Mouse (Mus musculus) stomach, embryonic 14.5 days (tissue): ENCODE results near the gene Kirrel. TPM values are rescaled to one million over a fixed set of nuclear protein-coding genes. Genes with fewer than 3 reads are reported as not detected.

Experiments used
- ATAC-seq: fragments of 200-750 bp; cut with Nextera tagmentation; 2 replicates; pipeline ENCODE4 v1.8.0; 2017; ENCODE audit warnings: low read depth, moderate TSS enrichment; ENCODE audit not compliant: insufficient number of reproducible peaks, insufficient read depth, low FRiP score
- H3K27ac ChIP-seq: fragments of 300-500 bp; sonication (generic); 2 replicates; pipeline ENCODE4 v1.5.1; 2014; ENCODE audit warnings: mild to moderate bottlenecking, low read length, moderate library complexity, mixed read lengths
- H3K27me3 ChIP-seq: fragments of 300-500 bp; sonication (generic); 2 replicates; pipeline ENCODE4 v1.6.1; 2014; ENCODE audit warnings: low read length, control low read depth, mixed read lengths; ENCODE audit not compliant: control insufficient read depth, insufficient read depth
- H3K36me3 ChIP-seq: fragments of 300-500 bp; sonication (generic); 2 replicates; pipeline ENCODE4 v1.6.1; 2014; ENCODE audit warnings: mild to moderate bottlenecking, control low read depth, low read length, moderate library complexity, mixed read lengths; ENCODE audit not compliant: control insufficient read depth, insufficient read depth
- H3K4me1 ChIP-seq: fragments of 300-500 bp; sonication (generic); 2 replicates; pipeline ENCODE4 v1.6.1; 2014; ENCODE audit warnings: low read length, control low read depth, mixed read lengths; ENCODE audit not compliant: control insufficient read depth, insufficient read depth
- H3K4me2 ChIP-seq: fragments of 300-500 bp; sonication (generic); replicated peaks from 2 replicates; pipeline ENCODE4 v1.6.1; 2014; ENCODE audit warnings: low read depth, low read length, control low read depth
- H3K4me3 ChIP-seq: fragments of 300-500 bp; sonication (generic); 2 replicates; pipeline ENCODE4 v1.5.1; 2014; ENCODE audit warnings: low read depth, low read length, control low read depth
- H3K9ac ChIP-seq: fragments of 300-500 bp; sonication (generic); replicated peaks from 2 replicates; pipeline ENCODE4 v1.6.1; 2014; ENCODE audit warnings: low read depth, mild to moderate bottlenecking, control low read depth, low read length, moderate library complexity, mixed read lengths
- H3K9me3 ChIP-seq: fragments of 300-500 bp; sonication (generic); 2 replicates; pipeline ENCODE4 v1.6.1; 2016; ENCODE audit warnings: low read depth, low read length, control low read depth; ENCODE audit not compliant: control insufficient read depth
- WGBS: fragments of 180-500 bp; shearing (Covaris S2); extraction: QIAGEN DNeasy Blood & Tissue Kit; methylation state at CpG from one replicate; pipeline ENCODE4 v1.1.7; 2014; 5-methylcytosine and 5-hydroxymethylcytosine counted together
- polyA plus RNA-seq: library from polyadenylated mRNA; unstranded; fragments of >200 nt; fragmentation: Nextera tagmentation; extraction: Ambion mirVana; gene quantifications from 2 replicates; pipeline ENCODE4 v1.2.1, GENCODE M21; 2014

Gene Kirrel
- 9.1 and 10.0 TPM in 2 replicates for polyA plus RNA-seq

- H3K36me3 ChIP-seq: no peaks in the 10 kb centered on the region
- peaks cover 27% of the 10 kb centered on the region for H3K4me1 ChIP-seq
- H3K27me3 ChIP-seq: no peaks in the 10 kb centered on the region
- peak within 1 kb of the TSS; percentile 91 for H3K27ac ChIP-seq
- peak; percentile 88 for ATAC-seq
- H3K4me2 ChIP-seq: peak within 1 kb of the TSS; percentile 68
- H3K9me3 ChIP-seq: no peaks in the 10 kb centered on the region
- peak within 1 kb of the TSS; percentile 88 for H3K9ac ChIP-seq
- H3K4me3 ChIP-seq: peak within 1 kb of the TSS; percentile 75
- WGBS: under 1% methylated on average over 44 of the region's 45 CpGs
Observed at GRCm38 (mm10) chr3:87174096-87174768, at the start of gene Kirrel. TSS of gene Kirrel (minus strand) at chr3:87174747.

- Histone ChIP-seq H3K27me3 (no peaks in the 10 kb centered on the region), H3K9me3 (no peaks in the 10 kb centered on the region), H3K4me3 (no peak overlapping the region), H3K4me2 (no peak overlapping the region), H3K36me3 (no peaks in the 10 kb centered on the region), H3K9ac (no peak overlapping the region), H3K27ac (no peak overlapping the region), H3K4me1 (no peaks in the 10 kb centered on the region)
- ATAC-seq: no peak
- 76% methylated on average over 4 of the region's 4 CpGs for WGBS
Observed at GRCm38 (mm10) chr3:87223636-87224035, 49.1 kb upstream of the Kirrel start.

GRCm38 (mm10) chr3:87222346-87222745 is 47.8 kb upstream of the Kirrel start:
- no peak for ATAC-seq

GRCm38 (mm10) chr3:87215176-87215575 is 40.6 kb upstream of the Kirrel start:
- no peak for ATAC-seq
- Histone ChIP-seq H3K4me1 (no peaks in the 10 kb centered on the region), H3K27ac (no peak overlapping the region), H3K4me3 (no peak overlapping the region), H3K9ac (no peak overlapping the region), H3K27me3 (no peaks in the 10 kb centered on the region), H3K4me2 (no peak overlapping the region), H3K36me3 (no peaks in the 10 kb centered on the region), H3K9me3 (no peaks in the 10 kb centered on the region)
- WGBS: 76% methylated on average over 11 of the region's 11 CpGs

More at GRCm38 (mm10) chr3:87222346-87222745, 47.8 kb upstream of the Kirrel start:
- Histone ChIP-seq H3K4me1 (no peaks in the 10 kb centered on the region), H3K9ac (no peak overlapping the region), H3K27me3 (no peaks in the 10 kb centered on the region), H3K9me3 (no peaks in the 10 kb centered on the region), H3K4me2 (no peak overlapping the region), H3K27ac (no peak overlapping the region), H3K36me3 (no peaks in the 10 kb centered on the region), H3K4me3 (no peak overlapping the region)
- 73% methylated on average over 5 of the region's 5 CpGs for WGBS

GRCm38 (mm10) chr3:87214221-87214864 is 39.8 kb upstream of the Kirrel start:
- Histone ChIP-seq H3K9ac (no peak overlapping the region), H3K4me2 (no peak overlapping the region), H3K4me1 (no peaks in the 10 kb centered on the region), H3K36me3 (no peaks in the 10 kb centered on the region), H3K27me3 (no peaks in the 10 kb centered on the region), H3K9me3 (no peaks in the 10 kb centered on the region), H3K27ac (no peak overlapping the region), H3K4me3 (no peak overlapping the region)
- ATAC-seq: no peak
- WGBS: 82% methylated on average over 19 of the region's 19 CpGs

- WGBS: 75% methylated on average over 5 of the region's 5 CpGs
- no peak overlapping the region for H3K9ac ChIP-seq
- H3K4me3 ChIP-seq: no peak overlapping the region
- H3K4me1 ChIP-seq: no peaks in the 10 kb centered on the region
- H3K4me2 ChIP-seq: no peak overlapping the region
- no peaks in the 10 kb centered on the region for H3K27me3 ChIP-seq
- ATAC-seq: no peak
- no peaks in the 10 kb centered on the region for H3K36me3 ChIP-seq
- H3K9me3 ChIP-seq: no peaks in the 10 kb centered on the region
- no peak overlapping the region for H3K27ac ChIP-seq
Observed at GRCm38 (mm10) chr3:87206336-87207075, 32.0 kb upstream of the Kirrel start.

DNA sequence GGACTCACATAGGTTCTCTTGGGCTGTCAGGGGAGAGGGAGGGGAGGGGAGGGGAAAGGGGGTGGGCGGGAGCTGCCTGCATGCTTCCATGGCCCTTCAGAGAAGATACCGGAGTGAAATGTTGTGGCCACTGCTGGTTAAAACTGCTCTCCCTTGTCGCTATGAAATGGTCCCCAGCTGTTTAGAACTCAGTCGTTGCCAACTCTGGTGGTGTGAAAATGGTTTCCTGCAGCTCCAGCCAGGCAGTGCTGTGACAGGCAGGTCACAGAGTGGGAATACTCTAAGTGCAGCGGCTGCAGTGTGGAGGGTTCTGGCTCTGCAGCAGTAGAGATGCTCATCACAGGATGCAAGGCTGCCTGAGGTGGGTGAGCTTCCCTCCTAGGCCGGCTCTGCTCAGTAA is 22.1 kb upstream of the Kirrel start:
- no peaks in the 10 kb centered on the region for H3K4me1 ChIP-seq
- H3K9ac ChIP-seq: no peak overlapping the region
- no peaks in the 10 kb centered on the region for H3K36me3 ChIP-seq
- WGBS: 26% methylated on average over 6 of the region's 6 CpGs
- H3K9me3 ChIP-seq: no peaks in the 10 kb centered on the region
- ATAC-seq: no peak
- no peaks in the 10 kb centered on the region for H3K27me3 ChIP-seq
- H3K27ac ChIP-seq: no peak overlapping the region
- no peak overlapping the region for H3K4me2 ChIP-seq
- H3K4me3 ChIP-seq: no peak overlapping the region

DNA sequence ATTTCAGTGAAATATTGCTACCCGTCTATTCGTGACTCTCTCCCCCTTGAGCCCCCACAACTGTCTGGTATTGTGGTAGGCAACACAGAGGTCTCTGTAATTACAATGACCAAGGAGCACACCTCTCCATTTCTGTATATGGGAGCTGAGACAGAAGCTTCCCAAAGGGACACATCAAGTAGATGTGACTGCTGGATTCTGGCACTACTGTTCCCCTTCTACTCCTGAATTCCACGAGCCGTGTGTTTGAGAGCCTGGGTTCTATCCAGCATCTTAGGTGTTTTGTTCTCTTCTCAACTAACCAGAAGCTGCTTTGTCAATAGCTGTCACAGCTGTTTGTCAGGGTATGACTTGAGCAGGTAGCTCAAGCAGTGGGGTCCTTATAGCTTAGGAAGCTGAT is 20.5 kb upstream of the Kirrel start:
- H3K27ac ChIP-seq: no peak overlapping the region
- WGBS: 87% methylated on average over 4 of the region's 4 CpGs
- no peak overlapping the region for H3K4me2 ChIP-seq
- H3K27me3 ChIP-seq: no peaks in the 10 kb centered on the region
- H3K9me3 ChIP-seq: no peaks in the 10 kb centered on the region
- no peak overlapping the region for H3K4me3 ChIP-seq
- H3K9ac ChIP-seq: no peak overlapping the region
- no peaks in the 10 kb centered on the region for H3K4me1 ChIP-seq
- no peaks in the 10 kb centered on the region for H3K36me3 ChIP-seq
- no peak for ATAC-seq
